Mouse (Mus musculus): Measurements from ENCODE around the gene Gm11939.
A peak's percentile ranks its signal among the peaks of the same experiment; 100 is the strongest.

DNA sequence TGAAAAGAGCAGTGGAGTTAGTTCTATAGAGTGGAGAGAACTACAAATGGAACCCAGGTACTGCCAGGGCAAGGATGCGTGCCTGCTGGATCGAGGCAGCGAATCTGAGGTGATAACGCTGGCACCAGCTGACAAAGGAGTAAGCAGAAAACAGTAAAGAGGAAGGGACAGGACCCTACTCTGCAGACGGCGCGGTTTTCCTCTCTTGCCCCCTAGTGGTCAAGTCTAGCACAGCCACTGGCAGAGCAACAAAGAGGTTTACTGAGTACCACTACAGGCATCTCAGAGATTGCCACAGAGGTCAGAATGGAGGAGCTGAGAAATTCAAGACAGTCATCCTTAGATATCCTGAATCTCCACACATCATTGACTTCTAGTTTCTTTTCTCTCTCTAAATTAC lies 14.8 kb upstream of the Gm11939 start:
- peak; percentile 70 for TF ChIP-seq CTCF (IDR thresholded peaks at IDR 0.05; ENCODE audit: control insufficient read depth, insufficient read depth, insufficient read length)
- no peak for TF ChIP-seq FOSL1 (IDR thresholded peaks at IDR 0.05; ENCODE audit: insufficient read depth, low read length, poor library complexity, severe bottlenecking)

Measured in C2C12 (cell line).